Mouse (Mus musculus) megakaryocyte, adult 5-6 weeks (primary cell): ENCODE results near the gene Olfr1191-ps1. TPM values are rescaled to one million over a fixed set of nuclear protein-coding genes. Genes with fewer than 3 reads are reported as not detected.
"Not testable (repeated sequence)": the region's sequence is repeated elsewhere in the genome, so short reads cannot be mapped to it uniquely, and the experiment has no call there.

Source experiments
- ATAC-seq: 2 replicates; pipeline ENCODE4 v1.8.0; 2016; ENCODE audit warnings: mild to moderate bottlenecking, inconsistent platforms; ENCODE audit not compliant: poor library complexity, severe bottlenecking
- total RNA-seq, 2 experiments: library from RNA; stranded (forward) in 1 of 2; stranded (reverse) in 1 of 2; fragments of 153-499, 151-499 nt in 1 of 2; fragments of 221-1000, 200-1000 nt in 1 of 2; gene quantifications; 2 replicates each; pipeline versions ENCODE4 v1.2.3 to v1.2.4; 2015 to 2017

The Olfr1191-ps1 gene
- total RNA-seq (2015) (not detected in 2 replicates), total RNA-seq (2017) (not detected in 2 replicates)

GRCm38 (mm10) chr2:88640242-88640641 lies at the start of gene Olfr1191-ps1:
Gene Olfr1191-ps1 (plus strand): TSS chr2:88640542.
- ATAC-seq: not testable (repeated sequence)

GRCm38 (mm10) chr2:88648209-88648608 lies 7.9 kb downstream of the Olfr1191-ps1 start, which contains the start of gene Olfr1192-ps1:
Gene Olfr1192-ps1 (plus strand): TSS chr2:88648509.
- ATAC-seq: no peak

- not testable (repeated sequence) for ATAC-seq
Observed at GRCm38 (mm10) chr2:88675328-88675727, 35.0 kb downstream of the Olfr1191-ps1 start, which contains the start of gene Olfr1193. Gene Olfr1193 (plus strand): TSS chr2:88675628.

- ATAC-seq: no peak
Observed at GRCm38 (mm10) chr2:88689087-88689486, 48.7 kb downstream of the Olfr1191-ps1 start, which contains the start of gene Olfr1195. Gene Olfr1195 (minus strand): TSS chr2:88689187.

Other genes with a start within 250 kb of the Olfr1191-ps1 start
- not detected in 2 replicates for gene Olfr1179, start 234.1 kb upstream of the Olfr1191-ps1 start, total RNA-seq (2015)
- gene Olfr1179, start 234.1 kb upstream of the Olfr1191-ps1 start, total RNA-seq (2017): not detected in 2 replicates
- gene Olfr1180, start 221.4 kb upstream of the Olfr1191-ps1 start, total RNA-seq (2015): not detected in 2 replicates
- not detected in 2 replicates for gene Olfr1180, start 221.4 kb upstream of the Olfr1191-ps1 start, total RNA-seq (2017)
- not detected in 2 replicates for gene Olfr1181, start 214.4 kb upstream of the Olfr1191-ps1 start, total RNA-seq (2015)
- gene Olfr1181, start 214.4 kb upstream of the Olfr1191-ps1 start, total RNA-seq (2017): not detected in 2 replicates
- not detected in 2 replicates for gene Gm13757, start 191.4 kb upstream of the Olfr1191-ps1 start, total RNA-seq (2015)
- gene Gm13757, start 191.4 kb upstream of the Olfr1191-ps1 start, total RNA-seq (2017): not detected in 2 replicates
- not detected in 2 replicates for gene Olfr1183, start 185.7 kb upstream of the Olfr1191-ps1 start, total RNA-seq (2015)
- not detected in 2 replicates for gene Olfr1183, start 185.7 kb upstream of the Olfr1191-ps1 start, total RNA-seq (2017)
- gene Olfr1184, start 156.9 kb upstream of the Olfr1191-ps1 start, total RNA-seq (2015): not detected in 2 replicates
- gene Olfr1184, start 156.9 kb upstream of the Olfr1191-ps1 start, total RNA-seq (2017): not detected in 2 replicates
- not detected in 2 replicates for gene Olfr1185-ps1, start 147.2 kb upstream of the Olfr1191-ps1 start, total RNA-seq (2015)
- not detected in 2 replicates for gene Olfr1185-ps1, start 147.2 kb upstream of the Olfr1191-ps1 start, total RNA-seq (2017)
- gene Olfr1186, start 122.0 kb upstream of the Olfr1191-ps1 start, total RNA-seq (2015): not detected in 2 replicates
- not detected in 2 replicates for gene Olfr1186, start 122.0 kb upstream of the Olfr1191-ps1 start, total RNA-seq (2017)
- gene Olfr1188, start 83.6 kb upstream of the Olfr1191-ps1 start, total RNA-seq (2015): not detected in 2 replicates
- not detected in 2 replicates for gene Olfr1188, start 83.6 kb upstream of the Olfr1191-ps1 start, total RNA-seq (2017)
- gene Olfr1189, start 54.1 kb upstream of the Olfr1191-ps1 start, total RNA-seq (2015): not detected in 2 replicates
- gene Olfr1189, start 54.1 kb upstream of the Olfr1191-ps1 start, total RNA-seq (2017): not detected in 2 replicates
- gene Olfr1192-ps1, start 8.0 kb downstream of the Olfr1191-ps1 start, total RNA-seq (2015): not detected in 2 replicates
- not detected in 2 replicates for gene Olfr1192-ps1, start 8.0 kb downstream of the Olfr1191-ps1 start, total RNA-seq (2017)
- gene Olfr1193, start 35.1 kb downstream of the Olfr1191-ps1 start, total RNA-seq (2015): not detected in 2 replicates
- not detected in 2 replicates for gene Olfr1193, start 35.1 kb downstream of the Olfr1191-ps1 start, total RNA-seq (2017)
- gene Olfr1195, start 48.6 kb downstream of the Olfr1191-ps1 start, total RNA-seq (2015): not detected in 2 replicates
- gene Olfr1195, start 48.6 kb downstream of the Olfr1191-ps1 start, total RNA-seq (2017): not detected in 2 replicates
- gene Olfr1196, start 64.1 kb downstream of the Olfr1191-ps1 start, total RNA-seq (2015): not detected in 2 replicates
- not detected in 2 replicates for gene Olfr1196, start 64.1 kb downstream of the Olfr1191-ps1 start, total RNA-seq (2017)
- gene Olfr1197, start 91.8 kb downstream of the Olfr1191-ps1 start, total RNA-seq (2015): not detected in 2 replicates
- not detected in 2 replicates for gene Olfr1197, start 91.8 kb downstream of the Olfr1191-ps1 start, total RNA-seq (2017)
- not detected in 2 replicates for gene Olfr1198, start 110.8 kb downstream of the Olfr1191-ps1 start, total RNA-seq (2015)
- not detected in 2 replicates for gene Olfr1198, start 110.8 kb downstream of the Olfr1191-ps1 start, total RNA-seq (2017)
- not detected in 2 replicates for gene Olfr1199, start 119.9 kb downstream of the Olfr1191-ps1 start, total RNA-seq (2015)
- gene Olfr1199, start 119.9 kb downstream of the Olfr1191-ps1 start, total RNA-seq (2017): not detected in 2 replicates
- not detected in 2 replicates for gene Olfr1200, start 129.9 kb downstream of the Olfr1191-ps1 start, total RNA-seq (2015)
- gene Olfr1200, start 129.9 kb downstream of the Olfr1191-ps1 start, total RNA-seq (2017): not detected in 2 replicates
- gene Olfr1201, start 152.5 kb downstream of the Olfr1191-ps1 start, total RNA-seq (2015): not detected in 2 replicates
- not detected in 2 replicates for gene Olfr1201, start 152.5 kb downstream of the Olfr1191-ps1 start, total RNA-seq (2017)
- not detected in 2 replicates for gene Olfr1202, start 174.0 kb downstream of the Olfr1191-ps1 start, total RNA-seq (2015)
- not detected in 2 replicates for gene Olfr1202, start 174.0 kb downstream of the Olfr1191-ps1 start, total RNA-seq (2017)
- not detected in 2 replicates for gene Olfr1205, start 189.2 kb downstream of the Olfr1191-ps1 start, total RNA-seq (2015)
- gene Olfr1205, start 189.2 kb downstream of the Olfr1191-ps1 start, total RNA-seq (2017): not detected in 2 replicates
- gene Olfr1204, start 208.8 kb downstream of the Olfr1191-ps1 start, total RNA-seq (2015): not detected in 2 replicates
- gene Olfr1204, start 208.8 kb downstream of the Olfr1191-ps1 start, total RNA-seq (2017): not detected in 2 replicates
- gene Olfr1206, start 222.7 kb downstream of the Olfr1191-ps1 start, total RNA-seq (2015): not detected in 2 replicates
- gene Olfr1206, start 222.7 kb downstream of the Olfr1191-ps1 start, total RNA-seq (2017): not detected in 2 replicates